Mouse (Mus musculus) embryonic facial prominence, embryonic 13.5 days (tissue): ENCODE data around the gene Avl9. TPM values are rescaled to one million over a fixed set of nuclear protein-coding genes. Genes with fewer than 3 reads are reported as not detected.
A peak's percentile ranks its signal among the peaks of the same experiment; 100 is the strongest.

ENCODE experiments used
- ATAC-seq: fragments of 200-750 bp; cut with Nextera tagmentation; 2 replicates; pipeline ENCODE4 v1.8.0; 2017; ENCODE audit warnings: low read depth; ENCODE audit not compliant: insufficient number of reproducible peaks, insufficient read depth, low FRiP score, low TSS enrichment
- H3K27ac ChIP-seq: fragments of 300-500 bp; sonication (generic); 2 replicates; pipeline ENCODE4 v1.5.1; 2015; ENCODE audit warnings: moderate library complexity, mild to moderate bottlenecking, inconsistent platforms
- H3K27me3 ChIP-seq: fragments of 300-500 bp; sonication (generic); 2 replicates; pipeline ENCODE4 v1.6.1; 2015; ENCODE audit warnings: mild to moderate bottlenecking, inconsistent platforms
- H3K36me3 ChIP-seq: fragments of 300-500 bp; sonication (generic); 2 replicates; pipeline ENCODE4 v1.6.1; 2015; ENCODE audit warnings: mild to moderate bottlenecking, inconsistent platforms
- H3K4me1 ChIP-seq: fragments of 300-500 bp; sonication (generic); 2 replicates; pipeline ENCODE4 v1.6.1; 2015; ENCODE audit warnings: inconsistent platforms
- H3K4me2 ChIP-seq: fragments of 300-500 bp; sonication (generic); 2 replicates; pipeline ENCODE4 v1.6.1; 2015; ENCODE audit warnings: moderate library complexity, mild to moderate bottlenecking, inconsistent platforms
- H3K4me3 ChIP-seq: fragments of 300-500 bp; sonication (generic); 2 replicates; pipeline ENCODE4 v1.5.1; 2015; ENCODE audit warnings: mild to moderate bottlenecking, inconsistent platforms
- H3K9ac ChIP-seq: fragments of 300-500 bp; sonication (generic); 2 replicates; pipeline ENCODE4 v1.6.1; 2015; ENCODE audit warnings: mild to moderate bottlenecking, inconsistent platforms
- H3K9me3 ChIP-seq: fragments of 300-500 bp; sonication (generic); 2 replicates; pipeline ENCODE4 v1.6.1; 2016; ENCODE audit warnings: inconsistent platforms
- WGBS: fragments of 180-500 bp; shearing (Covaris S2); methylation state at CpG from one replicate; pipeline ENCODE4 v1.1.7; 2015; ENCODE audit warnings: mixed read lengths; 5-methylcytosine and 5-hydroxymethylcytosine counted together
- polyA plus RNA-seq: library from polyadenylated mRNA; unstranded; fragments of >200 nt; fragmentation: Nextera tagmentation; extraction: Ambion mirVana; gene quantifications from 2 replicates; pipeline ENCODE4 v1.2.1, GENCODE M21; 2015

The Avl9 gene
- polyA plus RNA-seq, 1 experiment from 2014 or later: 11.4 TPM

GRCm38 (mm10) chr6:56753719-56754118 lies 39.0 kb downstream of the Avl9 start:
- no peak for ATAC-seq
- Histone ChIP-seq H3K9me3 (no peaks in the 10 kb centered on the region), H3K4me1 (no peaks in the 10 kb centered on the region), H3K27ac (no peak overlapping the region), H3K36me3 (peaks cover 49% of the 10 kb centered on the region), H3K27me3 (no peaks in the 10 kb centered on the region), H3K4me3 (no peak overlapping the region), H3K9ac (no peak overlapping the region), H3K4me2 (no peak overlapping the region)
- WGBS: 88% methylated on average over 3 of the region's 3 CpGs

- 85% methylated on average over 1 of the region's 1 CpGs for WGBS
- ATAC-seq: no peak
- Histone ChIP-seq H3K4me2 (no peak overlapping the region), H3K27me3 (no peaks in the 10 kb centered on the region), H3K36me3 (peaks cover 58% of the 10 kb centered on the region), H3K9me3 (no peaks in the 10 kb centered on the region), H3K27ac (no peak overlapping the region), H3K4me3 (no peak overlapping the region), H3K9ac (no peak overlapping the region), H3K4me1 (no peaks in the 10 kb centered on the region)
Observed at GRCm38 (mm10) chr6:56756117-56756516, 41.4 kb downstream of the Avl9 start.

- H3K9me3 ChIP-seq: no peaks in the 10 kb centered on the region
- H3K36me3 ChIP-seq: peaks cover 66% of the 10 kb centered on the region
- no peak for ATAC-seq
- no peaks in the 10 kb centered on the region for H3K4me1 ChIP-seq
- H3K9ac ChIP-seq: no peak overlapping the region
- H3K27ac ChIP-seq: no peak overlapping the region
- H3K4me3 ChIP-seq: no peak overlapping the region
- 91% methylated on average over 1 of the region's 1 CpGs for WGBS
- no peak overlapping the region for H3K4me2 ChIP-seq
- no peaks in the 10 kb centered on the region for H3K27me3 ChIP-seq
Observed at GRCm38 (mm10) chr6:56759324-56759723, 44.6 kb downstream of the Avl9 start.

GRCm38 (mm10) chr6:56765265-56765664 lies 50.6 kb downstream of the Avl9 start:
- Histone ChIP-seq H3K36me3 (peaks cover 19% of the 10 kb centered on the region), H3K9ac (no peak overlapping the region), H3K27me3 (no peaks in the 10 kb centered on the region), H3K4me3 (no peak overlapping the region), H3K27ac (no peak overlapping the region), H3K4me1 (no peaks in the 10 kb centered on the region), H3K4me2 (no peak overlapping the region), H3K9me3 (no peaks in the 10 kb centered on the region)
- ATAC-seq: no peak
- 63% methylated on average over 3 of the region's 3 CpGs for WGBS

- WGBS: 85% methylated on average over 4 of the region's 4 CpGs
- Histone ChIP-seq H3K9me3 (no peaks in the 10 kb centered on the region), H3K27me3 (no peaks in the 10 kb centered on the region), H3K9ac (no peak overlapping the region), H3K4me3 (no peak overlapping the region), H3K4me1 (no peaks in the 10 kb centered on the region), H3K4me2 (no peak overlapping the region), H3K36me3 (peaks cover 19% of the 10 kb centered on the region), H3K27ac (no peak overlapping the region)
- ATAC-seq: no peak
Observed at GRCm38 (mm10) chr6:56765696-56766095, 51.0 kb downstream of the Avl9 start.

- Histone ChIP-seq H3K9me3 (no peaks in the 10 kb centered on the region; the same call in 1 of the 2 replicates), H3K4me2 (no peak overlapping the region), H3K4me1 (no peaks in the 10 kb centered on the region), H3K9ac (no peak overlapping the region), H3K4me3 (no peak overlapping the region), H3K36me3 (peaks cover 54% of the 10 kb centered on the region), H3K27ac (no peak overlapping the region), H3K27me3 (no peaks in the 10 kb centered on the region)
- no peak for ATAC-seq
- 74% methylated on average over 3 of the region's 3 CpGs for WGBS
Observed at GRCm38 (mm10) chr6:56775816-56776215, 61.1 kb downstream of the Avl9 start.

GRCm38 (mm10) chr6:56779636-56780035 lies 64.9 kb downstream of the Avl9 start:
- 93% methylated on average over 5 of the region's 5 CpGs for WGBS
- Histone ChIP-seq H3K27me3 (no peaks in the 10 kb centered on the region), H3K27ac (no peak overlapping the region), H3K9me3 (no peaks in the 10 kb centered on the region), H3K36me3 (peaks cover 63% of the 10 kb centered on the region), H3K4me2 (no peak overlapping the region), H3K9ac (no peak overlapping the region), H3K4me1 (no peaks in the 10 kb centered on the region), H3K4me3 (no peak overlapping the region)
- no peak for ATAC-seq

GRCm38 (mm10) chr6:56783561-56784272 lies 69.0 kb downstream of the Avl9 start:
- Histone ChIP-seq H3K9ac (no peak overlapping the region), H3K27me3 (no peaks in the 10 kb centered on the region), H3K9me3 (no peaks in the 10 kb centered on the region), H3K4me3 (no peak overlapping the region), H3K36me3 (peaks cover 56% of the 10 kb centered on the region), H3K4me1 (peaks cover 4% of the 10 kb centered on the region), H3K4me2 (no peak overlapping the region), H3K27ac (no peak overlapping the region)
- no peak for ATAC-seq
- WGBS: 93% methylated on average over 4 of the region's 4 CpGs

GRCm38 (mm10) chr6:56785068-56785467 lies 70.4 kb downstream of the Avl9 start:
- peaks cover 50% of the 10 kb centered on the region for H3K36me3 ChIP-seq
- no peak overlapping the region for H3K4me2 ChIP-seq
- ATAC-seq: no peak
- no peaks in the 10 kb centered on the region for H3K27me3 ChIP-seq
- 86% methylated on average over 5 of the region's 5 CpGs for WGBS
- H3K9me3 ChIP-seq: no peaks in the 10 kb centered on the region
- no peak overlapping the region for H3K9ac ChIP-seq
- H3K4me1 ChIP-seq: peaks cover 4% of the 10 kb centered on the region
- H3K27ac ChIP-seq: no peak overlapping the region
- no peak overlapping the region for H3K4me3 ChIP-seq

GRCm38 (mm10) chr6:56787668-56788067 lies 73.0 kb downstream of the Avl9 start:
- Histone ChIP-seq H3K4me3 (no peak overlapping the region), H3K9me3 (no peaks in the 10 kb centered on the region), H3K9ac (no peak overlapping the region), H3K36me3 (peaks cover 38% of the 10 kb centered on the region), H3K27me3 (no peaks in the 10 kb centered on the region), H3K4me2 (no peak overlapping the region), H3K4me1 (peaks cover 4% of the 10 kb centered on the region), H3K27ac (no peak overlapping the region)
- 81% methylated on average over 2 of the region's 2 CpGs for WGBS
- ATAC-seq: no peak

GRCm38 (mm10) chr6:56789336-56789735 lies 74.6 kb downstream of the Avl9 start:
- no peaks in the 10 kb centered on the region for H3K9me3 ChIP-seq
- no peak overlapping the region for H3K27ac ChIP-seq
- H3K4me3 ChIP-seq: no peak overlapping the region
- no peaks in the 10 kb centered on the region for H3K27me3 ChIP-seq
- ATAC-seq: no peak
- no peak overlapping the region for H3K9ac ChIP-seq
- peaks cover 9% of the 10 kb centered on the region for H3K4me1 ChIP-seq
- H3K36me3 ChIP-seq: peaks cover 31% of the 10 kb centered on the region
- H3K4me2 ChIP-seq: no peak overlapping the region
- 89% methylated on average over 3 of the region's 3 CpGs for WGBS

- 86% methylated on average over 5 of the region's 5 CpGs for WGBS
- Histone ChIP-seq H3K36me3 (0 out of 2 replicates have a peak, but pooled peaks cover 5% of the 10 kb centered on the region), H3K4me2 (peak overlapping the region; percentile 73), H3K9me3 (no peaks in the 10 kb centered on the region), H3K27ac (no peak overlapping the region), H3K27me3 (no peaks in the 10 kb centered on the region), H3K4me3 (no peak overlapping the region), H3K9ac (no peak overlapping the region), H3K4me1 (peaks cover 24% of the 10 kb centered on the region)
- no peak for ATAC-seq
Observed at GRCm38 (mm10) chr6:56794834-56795233, 80.1 kb downstream of the Avl9 start.
